Mouse (Mus musculus) heart, postnatal 36 days (tissue): ENCODE results near the gene Cfd. TPM values are rescaled to one million over a fixed set of nuclear protein-coding genes. Genes with fewer than 3 reads are reported as not detected.
A peak's percentile ranks its signal among the peaks of the same experiment; 100 is the strongest.

Source experiments
- DNase-seq, 2 experiments: peaks; one replicate each; pipeline ENCODE4 v3.0.0; 2021 to 2022
- intact Hi-C: fragments of 180-260 bp; cut with DNase I; formaldehyde crosslinking; loops from one replicate; pipeline ENCODE4 v1.15.1; 2025
- total RNA-seq, 2 experiments: library from RNA; stranded (reverse); gene quantifications; 2 replicates each; pipeline ENCODE4 v1.2.3; 2021

Gene Cfd
- total RNA-seq, 2 experiments from 2014 or later, result 11.6 to 63.9 TPM

DNA sequence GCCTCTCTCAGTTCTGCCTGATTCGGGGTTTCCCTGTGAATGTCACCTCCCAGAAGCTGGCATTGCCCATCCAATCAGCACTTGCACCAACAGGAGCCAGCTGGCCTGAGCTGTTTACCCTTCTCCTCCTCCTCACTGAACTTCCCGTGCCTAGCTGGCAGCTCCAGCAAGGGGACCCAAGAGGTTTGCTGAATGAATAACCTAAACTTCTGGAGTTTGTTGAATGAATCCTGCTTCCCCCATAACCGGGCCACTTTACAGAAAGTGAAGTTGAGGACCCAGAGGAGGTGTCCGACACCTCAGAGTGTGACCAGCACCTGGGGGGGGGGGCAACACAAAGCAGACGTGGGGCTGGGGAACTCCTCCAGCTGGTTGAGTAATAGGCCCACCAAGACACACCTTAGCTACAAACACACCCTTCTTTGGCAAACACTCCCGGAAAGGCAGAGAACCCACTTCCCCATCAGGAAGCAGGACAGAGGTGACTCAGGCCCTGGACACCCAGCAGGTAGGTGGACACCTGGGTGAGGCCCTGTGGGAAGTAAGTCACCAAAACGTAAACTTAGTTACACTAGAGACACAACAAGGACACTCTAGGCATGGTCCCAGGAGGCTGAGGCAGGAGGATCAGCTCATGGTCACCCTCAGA, 24.4 kb downstream of the Cfd start:
- DNase-seq, result no peak
- intact Hi-C loops, result no loop called here

- no peak for DNase-seq
- intact Hi-C loops, result no loop called here
Observed at GRCm38 (mm10) chr10:79916081-79916480, 25.4 kb downstream of the Cfd start.

DNA sequence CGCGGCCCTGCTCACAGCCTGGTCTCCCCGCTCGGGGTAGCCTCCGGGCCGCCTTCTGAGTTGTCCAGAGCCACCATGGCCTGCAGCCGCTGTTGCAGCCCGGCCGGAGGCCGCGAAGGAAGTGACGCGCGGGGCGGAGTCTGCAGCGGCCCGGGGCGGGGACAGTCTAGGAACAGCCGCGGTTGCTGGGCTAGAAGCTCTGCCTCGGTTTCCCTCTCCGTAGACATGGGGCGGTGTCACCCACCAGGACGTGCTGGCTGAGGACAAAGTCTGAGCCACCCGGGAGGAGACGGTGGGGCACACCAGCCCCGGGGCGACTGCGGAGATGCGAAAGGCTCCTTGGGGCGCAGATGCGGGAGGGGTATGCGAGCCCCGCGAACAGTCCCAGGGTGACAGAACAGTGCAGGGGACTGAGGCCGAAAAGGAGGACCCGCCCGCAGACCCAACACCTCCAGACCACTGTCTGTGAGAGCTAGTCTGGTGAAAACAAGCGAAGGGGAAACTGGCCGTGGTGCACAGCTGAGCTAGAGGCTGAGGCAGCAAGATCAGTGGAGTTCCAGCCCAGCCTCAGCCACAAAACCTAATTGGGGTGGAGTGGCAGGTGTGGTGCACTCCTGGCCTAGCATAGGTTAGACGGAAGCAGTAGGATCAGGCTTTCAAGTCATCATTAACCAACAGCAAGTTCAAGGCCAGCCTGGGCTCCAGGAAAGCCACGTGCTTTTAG, 26.3 kb downstream of the Cfd start, which contains the start of gene Kiss1r:
Kiss1r (plus strand) TSS at position 164 of the 724 bp plus-strand sequence.
- DNase-seq, result peak; percentile 91 to 92
- intact Hi-C loops, result no loop called here

GRCm38 (mm10) chr10:79917532-79918100, 27.0 kb downstream of the Cfd start:
- no peak for DNase-seq
- intact Hi-C loops, result no loop called here

GRCm38 (mm10) chr10:79918231-79919078, 27.8 kb downstream of the Cfd start:
- DNase-seq, result no peak
- intact Hi-C loops, result no loop called here

DNA sequence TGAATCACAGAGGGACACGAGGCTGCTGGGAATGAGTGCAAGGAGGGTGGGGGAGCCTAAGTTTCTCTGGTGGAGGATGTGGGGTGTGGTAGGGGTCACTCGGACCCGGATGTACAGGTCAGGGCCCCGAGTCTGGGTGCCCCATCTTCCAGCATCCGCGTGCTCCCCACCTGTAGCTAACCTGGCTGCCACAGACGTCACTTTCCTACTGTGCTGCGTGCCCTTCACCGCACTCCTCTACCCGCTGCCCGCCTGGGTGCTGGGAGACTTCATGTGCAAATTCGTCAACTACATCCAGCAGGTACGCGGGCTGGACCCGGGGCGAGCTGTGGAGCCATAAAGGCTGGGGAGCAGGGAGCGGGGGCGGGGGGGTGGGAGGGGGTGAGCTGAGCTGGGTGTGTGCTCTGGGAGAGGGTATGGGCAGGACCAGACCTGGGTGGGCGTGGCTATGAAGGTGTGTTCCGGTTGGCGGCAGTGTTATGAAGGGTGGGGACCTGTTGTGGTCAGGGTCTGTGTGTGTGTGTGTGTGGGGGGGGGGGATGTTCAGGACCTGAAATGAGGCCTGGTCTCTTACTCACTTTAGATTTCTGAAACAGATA, 28.7 kb downstream of the Cfd start:
- no peak for DNase-seq
- intact Hi-C loops, result no loop called here

DNA sequence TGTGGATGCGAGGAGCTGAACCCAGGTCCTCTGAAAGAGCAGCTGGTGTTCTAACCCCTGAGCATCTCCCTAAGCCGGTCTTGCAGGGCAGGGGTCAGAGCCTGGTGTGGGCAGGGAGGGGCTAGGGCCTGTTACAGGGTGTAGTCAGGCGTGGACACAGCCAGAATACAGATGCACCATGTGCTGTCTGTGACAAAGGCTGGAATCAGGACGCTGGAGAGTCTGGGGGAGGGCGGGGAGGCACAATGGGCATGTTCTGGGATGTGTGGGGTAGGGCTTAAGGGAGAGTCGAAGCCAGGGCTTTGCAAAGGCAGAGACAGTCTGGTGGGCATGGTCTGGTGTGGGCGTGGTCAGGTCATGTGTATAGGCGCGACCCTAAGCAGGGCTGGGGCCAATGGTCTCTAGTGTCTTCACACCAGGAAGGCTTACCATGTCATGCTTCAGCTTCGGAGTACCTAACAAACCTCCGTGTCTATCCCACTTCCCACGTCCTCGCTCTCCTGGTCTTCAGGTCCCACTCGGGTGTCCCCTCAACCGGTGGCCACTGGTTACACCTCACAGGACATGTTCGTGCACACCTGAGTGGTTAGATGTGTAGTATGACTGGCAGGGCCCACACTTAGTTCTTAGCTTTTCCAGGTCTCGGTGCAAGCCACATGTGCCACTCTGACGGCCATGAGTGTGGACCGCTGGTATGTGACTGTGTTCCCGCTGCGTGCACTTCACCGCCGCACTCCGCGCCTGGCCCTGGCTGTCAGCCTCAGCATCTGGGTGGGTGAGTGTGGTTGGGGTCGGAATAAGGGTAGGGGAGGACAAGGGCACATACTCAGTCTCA, 29.6 kb downstream of the Cfd start:
- intact Hi-C loops, result no loop called here
- no peak for DNase-seq

- DNase-seq, result no peak
- intact Hi-C loops, result no loop called here
Observed at GRCm38 (mm10) chr10:79920958-79921535, 30.4 kb downstream of the Cfd start, which contains the start of gene R3hdm4. R3hdm4 (minus strand) TSS chr10:79921208.

DNA sequence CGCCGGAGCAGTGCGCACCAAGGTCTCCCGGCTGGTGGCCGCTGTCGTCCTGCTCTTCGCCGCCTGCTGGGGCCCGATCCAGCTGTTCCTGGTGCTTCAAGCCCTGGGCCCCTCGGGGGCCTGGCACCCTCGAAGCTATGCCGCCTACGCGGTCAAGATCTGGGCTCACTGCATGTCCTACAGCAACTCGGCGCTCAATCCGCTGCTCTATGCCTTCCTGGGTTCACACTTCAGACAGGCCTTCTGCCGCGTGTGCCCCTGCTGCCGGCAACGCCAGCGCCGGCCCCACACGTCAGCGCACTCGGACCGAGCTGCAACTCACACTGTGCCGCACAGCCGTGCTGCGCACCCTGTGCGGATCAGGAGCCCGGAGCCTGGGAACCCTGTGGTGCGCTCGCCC, 30.9 kb downstream of the Cfd start:
- DNase-seq, result no peak
- intact Hi-C loops, result no loop called here

DNA sequence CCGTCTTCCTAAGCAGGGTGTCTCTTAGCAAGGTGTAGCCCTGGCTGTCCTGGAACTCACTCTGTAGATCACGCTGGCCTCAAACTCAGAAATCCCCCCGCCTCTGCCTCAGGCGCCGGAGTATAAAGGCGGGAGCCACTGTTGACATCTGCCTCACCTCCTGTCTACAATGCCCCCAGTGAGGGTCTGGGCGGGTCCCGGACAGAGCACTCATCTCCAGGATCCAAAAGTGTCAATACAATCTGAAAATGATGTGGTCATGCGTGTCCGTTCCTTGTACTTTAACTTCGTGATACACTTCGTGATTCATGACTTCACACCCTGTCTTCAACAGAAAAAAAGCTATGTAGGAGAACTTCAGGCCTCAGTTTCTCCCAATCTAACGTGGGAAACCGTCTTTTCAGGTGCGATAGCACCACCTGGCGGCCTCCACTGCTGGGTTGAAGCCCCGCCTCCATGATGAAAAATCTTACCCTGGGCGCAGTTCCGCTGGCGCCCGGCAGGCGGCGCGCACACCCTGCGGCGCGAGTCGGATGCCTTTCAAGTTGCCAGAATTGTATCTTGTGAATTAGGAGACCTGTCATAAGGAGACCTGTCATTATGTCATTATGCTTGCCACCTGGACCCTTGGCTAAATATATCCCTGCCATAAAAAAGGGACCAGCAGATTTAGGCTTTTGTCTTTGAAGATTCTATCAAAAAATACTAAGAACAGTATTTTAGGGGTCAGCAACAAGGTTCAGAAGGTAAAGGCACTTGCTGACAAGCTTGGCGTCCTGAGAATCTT, 34.5 kb downstream of the Cfd start:
- intact Hi-C loops, result loop anchor here (1.0 to 2.0 kb wide), 5 partner anchors 29 to 91 kb away; no protein-coding TSS in a partner anchor
- peak; percentile 96 to 97 for DNase-seq

GRCm38 (mm10) chr10:79925785-79926490, 35.3 kb downstream of the Cfd start:
- intact Hi-C loops, result loop anchor here (1.0 to 2.0 kb wide), 5 partner anchors 28 to 92 kb away; no protein-coding TSS in a partner anchor
- no peak for DNase-seq

DNA sequence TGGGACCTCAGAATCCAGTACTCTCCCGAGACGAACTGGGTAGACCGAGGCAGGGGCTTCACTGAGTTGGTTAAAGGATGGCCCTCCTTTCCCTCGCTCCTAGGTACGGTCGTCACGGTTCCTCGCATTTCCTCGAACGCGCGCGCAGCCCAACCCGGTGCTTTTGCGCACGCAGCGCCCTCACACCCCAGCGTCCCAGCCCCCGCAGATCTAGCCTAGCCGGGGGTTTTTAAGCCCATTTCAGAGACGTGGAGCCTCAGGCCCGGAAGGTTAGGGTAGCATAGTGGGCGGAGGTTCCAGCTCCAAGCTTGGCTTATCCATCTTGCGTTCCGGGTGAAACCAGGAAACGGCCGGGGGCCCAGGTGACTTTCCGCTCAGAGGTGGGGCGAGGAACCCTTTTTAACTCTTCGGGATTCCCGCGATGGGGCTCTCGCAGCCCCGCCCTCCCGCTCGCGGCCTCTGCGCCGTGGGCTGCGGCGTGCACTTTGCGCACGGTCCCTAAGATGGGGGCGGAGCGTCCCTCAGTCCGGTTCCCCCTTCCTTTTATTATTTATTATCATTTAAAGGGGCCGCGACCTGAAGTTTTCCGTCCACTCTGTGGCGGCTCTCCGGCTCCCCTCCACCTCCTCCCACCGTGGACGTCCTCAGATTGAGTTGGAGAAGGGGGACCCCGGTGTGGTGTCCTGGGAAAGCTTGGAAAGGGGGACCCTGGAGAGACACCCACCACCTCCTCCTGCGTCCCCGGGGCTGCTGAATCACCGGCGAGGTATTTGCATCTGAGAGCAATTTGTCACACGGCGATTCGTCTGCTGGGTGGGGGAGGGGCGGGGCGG, 36.1 kb downstream of the Cfd start, which contains the start of gene Arid3a:
Arid3a (plus strand) TSS at position 553 of the 833 bp plus-strand sequence.
- intact Hi-C loops, result no loop called here

GRCm38 (mm10) chr10:79927324-79928029, 36.8 kb downstream of the Cfd start:
- intact Hi-C loops, result no loop called here
- DNase-seq, result peak; percentile 52 to 72

More for the DNA sequence above, 36.1 kb downstream of the Cfd start, which contains the start of gene Arid3a:
- peak; percentile 91 to 92 for DNase-seq

- intact Hi-C loops, result no loop called here
- peak in 1 of 2 experiments; percentile 40 for DNase-seq
Observed at GRCm38 (mm10) chr10:79928030-79928694, 37.5 kb downstream of the Cfd start.
